Mouse (Mus musculus) cerebellum, postnatal 10 days (tissue): ENCODE measurements around the gene Xxylt1.

Experiments used
- DNase-seq, 2 experiments: peaks; one replicate each; pipeline ENCODE4 v3.0.0; 2021; ENCODE audit warnings: mixed read lengths in 2 of 2

Gene Xxylt1

GRCm38 (mm10) chr16:30943919-30944318 is 137.3 kb downstream of the Xxylt1 start:
- DNase-seq = no peak

GRCm38 (mm10) chr16:30940699-30941098 is 140.5 kb downstream of the Xxylt1 start:
- DNase-seq = peak in 1 of 2 experiments; percentile 48

DNA sequence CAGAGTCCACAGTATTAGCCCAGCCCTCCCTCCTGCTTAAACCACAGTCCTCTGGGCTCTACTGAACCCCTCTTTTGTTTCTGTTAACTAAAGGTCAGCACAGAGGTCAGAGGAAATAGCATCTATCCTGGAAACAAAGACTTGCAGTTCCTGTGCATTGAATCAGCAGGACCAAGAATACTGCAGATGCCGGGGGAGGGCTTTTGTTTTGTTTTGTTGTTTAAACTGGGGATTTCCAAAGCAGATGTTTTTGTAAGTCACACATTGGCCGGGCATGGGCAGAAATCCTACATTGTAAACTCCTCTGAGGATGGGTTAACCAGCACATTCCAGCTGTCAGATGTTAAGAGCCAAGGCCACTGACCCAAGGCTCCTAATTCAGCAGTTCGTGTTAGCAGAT is 141.3 kb downstream of the Xxylt1 start:
- DNase-seq = no peak

- no peak for DNase-seq
Observed at GRCm38 (mm10) chr16:30939210-30939609, 142.0 kb downstream of the Xxylt1 start.

GRCm38 (mm10) chr16:30938664-30939063 is 142.6 kb downstream of the Xxylt1 start:
- no peak for DNase-seq

- no peak for DNase-seq
Observed at GRCm38 (mm10) chr16:30937665-30938064, 143.6 kb downstream of the Xxylt1 start.

- no peak for DNase-seq
Observed at GRCm38 (mm10) chr16:30936471-30936870, 144.8 kb downstream of the Xxylt1 start.

GRCm38 (mm10) chr16:30936012-30936461 is 145.2 kb downstream of the Xxylt1 start:
- no peak for DNase-seq

DNA sequence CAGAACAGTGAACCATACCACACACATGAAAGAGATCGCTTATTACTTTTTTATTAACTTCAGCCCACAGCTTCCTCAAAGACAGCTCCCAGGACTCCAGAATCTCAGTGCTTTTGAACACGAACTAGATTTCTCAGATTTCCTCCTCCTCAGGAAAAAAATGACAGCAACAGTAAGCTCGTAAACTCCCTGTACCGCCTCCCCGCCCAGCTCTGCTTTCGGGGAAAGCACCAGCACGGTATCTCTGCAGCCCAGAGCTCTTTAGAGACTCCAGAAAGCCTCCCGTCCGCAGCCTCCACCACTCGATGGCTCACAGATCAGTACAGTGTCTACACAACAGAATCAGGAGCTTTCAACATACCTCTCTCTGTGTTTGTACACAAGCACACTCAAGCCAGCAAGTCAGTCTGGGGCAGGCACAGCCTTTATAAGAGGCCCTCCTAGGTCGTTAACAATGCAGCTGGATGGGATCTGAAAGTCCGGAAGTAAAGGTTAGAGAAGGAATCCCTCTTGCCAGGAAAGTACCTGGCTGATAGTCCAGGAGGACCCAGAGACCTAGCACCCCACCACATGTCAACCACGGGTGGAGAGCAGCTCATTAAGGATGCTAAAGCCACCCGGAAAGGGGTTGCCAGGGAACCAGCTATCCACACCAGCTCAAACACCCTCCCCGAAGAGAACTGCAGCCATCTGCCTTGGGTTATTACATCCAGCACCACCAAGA is 146.1 kb downstream of the Xxylt1 start:
- DNase-seq = no peak

GRCm38 (mm10) chr16:30934205-30934780 is 146.9 kb downstream of the Xxylt1 start:
- DNase-seq = no peak

DNA sequence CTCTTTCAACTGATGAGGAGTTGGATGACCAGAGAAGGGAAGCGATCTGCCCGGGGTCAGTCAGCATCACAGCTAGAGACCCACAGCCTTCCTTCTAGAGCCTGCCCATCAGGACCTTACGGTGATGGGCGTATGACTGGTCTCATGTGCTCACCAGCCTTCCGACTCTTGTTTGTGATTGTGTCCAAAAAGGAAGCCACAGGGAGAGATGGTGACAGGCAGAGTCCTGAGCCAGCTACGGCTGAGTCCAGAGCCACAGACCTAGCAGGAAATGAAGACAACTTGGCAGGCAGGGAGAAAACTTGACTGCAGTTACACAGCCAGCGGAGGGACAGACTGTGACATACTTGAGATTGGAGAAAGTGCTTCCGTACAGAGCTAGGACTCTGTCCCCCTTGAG is 147.9 kb downstream of the Xxylt1 start:
- DNase-seq = no peak

DNA sequence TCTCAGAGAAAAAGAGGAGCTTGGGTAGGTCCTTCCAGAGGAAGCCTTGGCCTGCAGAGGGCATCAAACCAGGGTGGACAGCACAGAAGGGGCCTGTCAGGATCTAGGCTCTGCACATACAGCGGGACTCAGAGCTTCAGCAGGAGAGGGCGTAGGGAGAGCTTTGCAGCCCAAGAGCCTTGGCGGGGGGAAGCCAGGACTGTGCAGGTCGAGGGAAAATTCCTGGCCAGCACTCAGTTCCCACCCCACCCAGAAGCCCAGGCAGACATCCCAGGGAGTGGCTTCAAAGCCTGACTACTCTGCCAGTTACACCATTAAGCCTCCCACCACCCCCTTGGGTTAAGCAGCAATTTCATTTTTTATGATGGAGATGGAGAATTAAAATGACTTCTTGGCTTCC is 148.4 kb downstream of the Xxylt1 start:
- no peak for DNase-seq

DNA sequence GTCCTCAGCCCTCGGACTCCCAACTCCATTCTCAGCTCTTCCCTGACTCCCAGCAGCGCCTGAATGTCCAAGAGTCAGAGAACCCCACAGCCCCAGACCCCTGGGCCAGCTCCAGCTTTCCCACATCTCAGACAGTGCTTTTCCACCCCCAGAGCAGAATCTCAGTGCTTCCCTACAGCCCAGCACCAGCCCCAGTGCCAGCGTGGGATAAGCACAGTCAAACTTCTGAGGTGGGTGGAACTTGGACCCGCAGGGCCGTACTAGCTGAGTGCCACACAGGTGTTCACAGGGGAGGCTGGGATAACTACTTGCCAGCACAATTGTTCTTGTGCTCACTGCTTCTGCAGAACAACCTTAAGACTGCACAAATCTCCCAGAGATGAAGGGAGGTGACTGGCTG is 149.0 kb downstream of the Xxylt1 start:
- no peak for DNase-seq

DNA sequence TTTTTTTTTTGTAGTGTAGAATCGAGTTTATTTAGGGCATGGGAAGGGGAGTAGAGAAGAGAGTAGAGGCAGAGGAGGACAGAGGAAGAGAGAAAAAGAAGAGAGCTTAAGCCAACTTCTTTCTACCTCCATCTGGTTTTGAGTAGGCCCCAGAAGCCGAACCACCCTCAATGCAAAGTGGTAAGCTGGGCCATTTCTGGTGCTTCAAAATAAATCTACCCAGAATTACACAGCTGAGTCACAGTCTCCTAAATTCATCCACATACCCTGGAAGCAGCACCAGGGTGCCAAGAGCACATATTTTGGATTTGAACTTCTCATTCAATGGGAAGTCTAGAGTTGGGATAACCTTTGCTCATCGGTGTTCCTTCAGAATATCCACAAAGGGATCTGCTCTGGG is 152.1 kb downstream of the Xxylt1 start:
- no peak for DNase-seq

DNA sequence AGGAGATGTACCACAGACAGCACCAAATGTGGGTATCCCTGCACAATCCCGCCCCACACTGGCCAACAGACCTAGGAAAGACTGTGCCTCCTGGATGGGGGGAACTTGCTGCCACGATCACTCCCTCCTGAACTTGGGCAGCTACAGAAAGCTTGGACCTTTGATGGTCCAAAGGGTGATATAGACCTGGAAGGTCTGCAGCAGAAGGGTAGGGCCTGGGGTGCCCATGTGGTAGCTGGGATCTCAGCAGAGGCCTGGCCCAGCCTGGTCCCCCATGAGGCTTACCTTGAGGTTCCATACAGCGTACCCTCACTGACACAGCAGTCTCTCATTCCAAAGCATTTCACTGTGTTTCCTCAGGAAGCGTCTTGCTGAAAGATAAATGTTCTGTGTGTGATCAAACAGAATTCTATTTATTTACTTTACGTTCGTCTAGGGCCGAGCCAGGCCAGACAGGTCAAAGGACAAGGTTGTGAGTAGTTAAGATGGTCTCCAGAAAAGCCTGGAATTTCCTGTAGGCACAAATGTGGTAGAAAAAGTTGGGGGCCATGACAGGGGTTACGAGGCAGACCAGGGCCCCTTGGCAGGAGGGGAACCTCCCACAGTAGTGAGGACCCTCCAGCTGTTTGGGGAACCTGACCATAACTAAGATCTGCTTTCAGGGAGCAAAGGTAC is 153.0 kb downstream of the Xxylt1 start:
- no peak for DNase-seq

DNA sequence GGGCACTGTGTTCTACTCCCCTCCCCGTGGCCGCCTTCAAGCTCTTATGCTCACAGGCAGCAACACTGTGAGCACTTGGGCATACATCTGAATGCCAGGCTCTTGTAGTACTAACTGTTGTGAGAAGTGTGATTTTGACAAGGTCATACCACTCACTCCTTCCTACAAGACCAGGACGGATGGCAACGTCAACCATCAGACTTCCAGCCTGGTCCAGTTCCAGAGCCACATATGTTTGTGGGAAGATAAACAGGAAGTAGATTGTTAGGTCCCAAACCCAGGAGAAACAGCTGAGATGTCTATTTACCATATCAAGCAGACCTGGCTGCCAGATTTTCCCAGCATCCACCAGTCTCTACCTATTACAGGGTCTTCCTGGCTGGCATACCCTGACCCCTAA is 155.7 kb downstream of the Xxylt1 start:
- no peak for DNase-seq

- no peak for DNase-seq
Observed at GRCm38 (mm10) chr16:30923899-30924298, 157.3 kb downstream of the Xxylt1 start.

DNA sequence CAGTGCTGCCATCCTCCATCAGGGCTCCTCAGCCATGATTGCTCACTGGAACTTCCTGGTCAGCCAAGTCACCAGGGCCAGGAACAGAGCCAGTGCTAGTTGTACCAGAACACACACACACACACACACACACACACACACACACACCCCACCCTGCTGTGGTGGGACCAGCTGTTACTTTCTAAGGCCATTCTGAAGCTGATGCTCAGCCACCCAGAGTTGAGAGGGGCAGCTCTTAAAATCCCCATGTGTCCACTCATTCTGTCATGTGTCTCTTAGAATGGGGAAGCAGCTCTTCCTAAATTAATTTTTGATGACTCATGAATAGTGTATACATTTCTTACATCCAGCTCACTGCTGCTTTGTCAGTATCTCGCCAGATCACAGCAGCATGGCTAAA is 158.7 kb downstream of the Xxylt1 start:
- peak; percentile 45 to 52 for DNase-seq

DNA sequence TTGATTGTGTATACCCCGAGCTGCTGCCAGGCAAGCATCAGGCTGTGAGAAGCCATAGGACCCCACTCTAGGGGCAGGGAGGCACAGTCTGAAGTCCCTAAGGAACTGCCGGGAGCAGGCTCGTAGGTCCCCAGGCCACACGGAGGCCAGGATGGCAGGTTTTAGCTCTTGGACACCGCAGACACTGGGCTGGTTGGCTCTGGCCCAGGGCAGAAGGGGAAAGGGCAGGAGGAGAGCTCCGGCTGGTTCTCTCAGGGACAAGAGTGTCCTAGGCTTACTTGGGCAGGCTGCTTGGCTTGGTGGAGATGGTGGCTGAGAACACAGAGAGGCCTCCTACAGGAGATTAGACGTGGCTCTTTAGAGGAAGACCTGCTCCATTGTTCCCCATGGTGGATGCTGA is 162.4 kb downstream of the Xxylt1 start:
- no peak for DNase-seq

- DNase-seq = no peak
Observed at GRCm38 (mm10) chr16:30916931-30917330, 164.3 kb downstream of the Xxylt1 start.

- no peak for DNase-seq
Observed at GRCm38 (mm10) chr16:30915611-30916220, 165.5 kb downstream of the Xxylt1 start.
